Mouse (Mus musculus): ENCODE data around the gene A630023A22Rik. TPM values are rescaled to one million over a fixed set of nuclear protein-coding genes. Genes with fewer than 3 reads are reported as not detected.

The A630023A22Rik gene
- polyA plus RNA-seq, 2 experiments from 2014 or later: not detected

DNA sequence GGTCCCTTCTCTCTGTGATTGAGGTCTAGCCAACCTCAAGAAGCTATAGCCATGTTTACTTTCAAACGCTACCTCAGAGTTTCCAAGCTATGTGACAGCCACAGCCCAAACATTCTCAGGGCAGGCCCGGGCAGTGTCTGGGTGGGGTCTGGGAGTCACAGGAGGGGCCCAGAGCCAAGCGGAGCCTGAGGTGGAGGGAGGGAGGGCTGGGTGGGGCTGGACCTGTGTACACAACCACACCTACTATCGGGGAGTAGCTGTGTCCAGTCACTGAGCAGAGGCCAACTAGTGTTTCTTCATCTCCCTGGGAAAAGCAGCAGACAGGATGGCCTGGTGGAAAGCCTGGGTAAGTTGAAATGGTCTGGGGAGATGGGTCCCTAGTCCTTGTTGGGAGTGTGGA lies 16.8 kb downstream of the A630023A22Rik start, which contains the start of gene Anxa8:
TSS of gene Anxa8 (plus strand) at position 251 of the 400 bp plus-strand sequence.
- ATAC-seq: no peak

- ATAC-seq: no peak
Observed at GRCm38 (mm10) chr14:34080321-34080997, 22.1 kb downstream of the A630023A22Rik start.

GRCm38 (mm10) chr14:34078293-34078692 lies 24.3 kb downstream of the A630023A22Rik start:
- no peak for ATAC-seq

DNA sequence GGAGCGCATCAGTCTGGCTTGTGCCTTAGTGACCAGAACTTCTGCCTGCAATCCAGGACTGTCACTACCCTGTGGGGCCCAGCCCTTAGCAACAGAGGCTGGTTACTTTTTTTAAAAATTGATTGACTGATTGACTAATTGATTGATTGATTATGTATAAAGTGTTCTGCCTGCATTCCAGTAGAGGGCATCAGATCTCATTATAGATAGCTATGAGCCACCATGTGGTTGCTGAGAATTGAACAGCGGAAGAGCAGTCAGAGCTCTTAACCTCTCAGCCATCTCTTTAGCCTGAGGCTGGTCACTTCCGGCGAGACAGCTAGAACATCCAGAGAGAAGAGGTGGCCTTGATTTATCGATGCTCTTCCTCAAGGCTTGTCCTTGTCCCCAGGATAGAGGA lies 25.3 kb downstream of the A630023A22Rik start:
- ATAC-seq: no peak

DNA sequence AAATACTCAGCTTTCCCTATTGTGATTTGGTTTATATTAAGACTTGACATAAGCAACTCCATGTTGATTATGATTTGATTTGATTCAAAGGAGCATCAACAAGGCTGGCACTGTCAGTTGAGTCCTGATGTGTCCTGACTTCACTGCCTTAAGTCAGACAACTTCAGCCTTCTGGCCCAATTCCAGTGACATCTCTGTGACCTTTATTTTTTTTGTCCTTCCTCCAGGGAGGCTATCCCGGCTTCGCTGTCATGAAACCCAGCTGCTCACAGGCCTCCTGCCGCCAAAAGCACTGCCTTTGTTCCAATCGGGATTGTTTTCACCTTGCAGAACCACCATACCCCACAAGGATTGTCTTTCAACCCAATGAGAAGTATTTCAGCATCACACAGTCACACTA lies 27.2 kb downstream of the A630023A22Rik start:
- ATAC-seq: no peak

DNA sequence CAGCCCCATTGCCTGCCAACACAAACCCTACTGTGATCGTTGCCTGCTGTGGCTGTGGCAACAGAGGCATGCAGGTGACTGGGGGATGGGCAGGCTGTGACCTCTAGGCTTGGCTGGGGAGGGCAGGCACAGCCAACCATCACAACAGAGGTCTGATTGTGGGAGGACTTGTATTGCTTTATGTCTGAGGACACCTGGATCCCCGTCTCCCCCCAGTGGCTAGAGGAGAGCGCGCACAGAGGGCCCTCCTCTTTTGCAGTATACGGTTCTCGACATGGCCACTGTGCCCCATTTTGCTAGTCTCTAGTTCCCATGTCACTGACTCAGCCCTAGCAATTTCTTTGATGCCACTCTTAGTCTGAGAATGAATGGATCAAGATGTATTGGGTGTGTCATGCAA lies 30.9 kb downstream of the A630023A22Rik start:
- no peak for ATAC-seq

DNA sequence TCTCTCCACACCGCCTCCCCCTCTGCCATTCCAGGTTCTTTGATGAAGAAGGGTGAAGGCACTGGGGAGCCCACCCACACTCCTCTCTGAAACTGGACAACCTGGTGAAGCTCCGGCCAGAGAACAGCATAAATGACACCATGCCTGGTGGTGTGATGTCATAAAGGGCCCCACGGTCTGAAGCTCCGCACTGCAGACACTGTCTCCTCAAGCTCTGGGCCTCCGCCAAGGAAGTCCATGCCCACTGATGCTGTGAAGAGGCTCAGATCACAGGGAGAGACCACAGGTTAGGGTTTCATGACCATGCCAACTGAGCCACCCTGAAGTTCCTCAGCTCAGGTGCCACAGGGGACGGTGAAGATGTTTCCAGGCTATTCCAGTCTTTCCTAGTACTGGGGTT lies 50.0 kb downstream of the A630023A22Rik start, which contains the start of gene Antxrl:
TSS of gene Antxrl (plus strand) at position 192 of the 400 bp plus-strand sequence.
- ATAC-seq: no peak

- ATAC-seq: no peak
Observed at GRCm38 (mm10) chr14:34050101-34050779, 52.3 kb downstream of the A630023A22Rik start.

DNA sequence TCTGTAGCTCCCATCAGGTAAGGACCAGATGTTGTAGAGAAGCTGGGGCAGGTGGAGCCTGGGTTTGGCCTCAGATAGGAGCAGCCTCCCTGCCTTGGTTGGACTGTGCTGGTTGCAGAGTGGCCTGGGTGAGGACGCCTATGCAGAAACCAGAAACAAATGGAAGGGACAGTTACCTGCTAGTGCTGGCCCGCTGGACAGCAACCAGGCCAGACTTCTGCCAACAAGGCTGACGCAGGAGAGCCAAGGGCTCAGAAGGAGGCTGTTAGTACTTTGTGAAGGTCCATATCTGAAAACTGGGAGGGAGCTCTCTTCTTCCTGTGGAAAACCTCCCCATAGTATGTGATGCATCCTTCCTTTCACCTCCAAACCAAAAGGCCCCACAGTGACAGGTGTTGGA lies 59.2 kb downstream of the A630023A22Rik start:
- ATAC-seq: no peak

- ATAC-seq: no peak
Observed at GRCm38 (mm10) chr14:34041241-34041640, 61.3 kb downstream of the A630023A22Rik start.

DNA sequence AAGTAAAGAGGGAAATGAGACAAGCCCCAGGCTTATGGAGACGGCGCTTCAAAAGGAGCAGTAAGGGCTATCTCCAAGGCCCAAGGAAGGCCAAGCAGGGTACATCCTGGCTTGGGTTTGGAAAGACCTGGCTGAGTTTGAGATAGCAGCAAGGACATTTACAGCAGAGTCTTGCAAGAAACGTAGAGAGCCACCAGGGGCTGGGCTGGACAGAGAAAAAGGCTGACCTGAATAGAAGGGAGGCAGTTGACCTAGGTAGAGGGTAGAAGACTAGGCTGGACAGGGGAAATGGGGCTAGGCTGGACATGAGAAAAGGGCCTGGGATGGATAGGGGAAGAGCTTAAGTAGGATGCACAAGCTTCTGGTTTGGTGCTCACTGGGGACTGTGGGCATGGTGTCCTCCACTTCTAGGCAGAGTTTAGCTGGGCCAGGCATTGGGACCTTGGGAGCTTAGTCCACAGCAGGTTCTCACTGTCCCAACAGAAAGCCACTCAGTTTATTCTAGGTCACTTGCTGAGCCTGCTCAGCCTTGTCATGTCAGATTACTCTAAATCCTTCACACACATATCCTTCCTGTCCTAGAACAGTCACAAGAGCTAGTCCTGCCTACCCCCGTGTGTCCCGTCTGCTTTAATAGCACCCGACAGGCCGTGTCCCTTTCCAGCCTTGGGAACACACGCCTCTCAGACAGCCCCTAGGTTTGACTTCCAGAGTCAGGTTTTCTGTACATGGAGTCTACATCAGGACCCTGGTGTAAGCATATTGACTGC lies 68.5 kb downstream of the A630023A22Rik start:
- no peak for ATAC-seq

DNA sequence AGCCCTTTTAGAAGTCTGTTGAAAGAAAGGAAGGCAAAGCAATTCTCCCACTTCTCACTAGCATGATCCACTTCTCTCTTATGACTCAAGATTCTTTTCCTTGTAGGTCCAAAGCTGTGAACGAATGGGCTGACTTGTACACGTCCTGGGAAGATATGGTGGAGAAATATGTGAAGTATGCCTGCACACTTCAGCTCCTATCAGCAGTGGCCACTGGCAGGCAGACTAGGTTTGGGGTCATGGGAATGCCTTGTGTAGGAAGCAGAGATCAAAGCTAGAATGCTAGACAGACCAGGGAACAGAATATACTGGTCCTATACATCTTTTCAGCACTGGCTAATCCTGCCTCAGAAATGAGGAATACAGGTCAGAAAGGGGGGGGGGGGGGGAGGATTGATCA lies 75.8 kb downstream of the A630023A22Rik start:
- no peak for ATAC-seq

- ATAC-seq: no peak
Observed at GRCm38 (mm10) chr14:34016938-34017337, 85.6 kb downstream of the A630023A22Rik start.

- no peak for ATAC-seq
Observed at GRCm38 (mm10) chr14:34016381-34016780, 86.2 kb downstream of the A630023A22Rik start, which contains the start of gene Gm5460. Gm5460 (plus strand) TSS chr14:34016758.

DNA sequence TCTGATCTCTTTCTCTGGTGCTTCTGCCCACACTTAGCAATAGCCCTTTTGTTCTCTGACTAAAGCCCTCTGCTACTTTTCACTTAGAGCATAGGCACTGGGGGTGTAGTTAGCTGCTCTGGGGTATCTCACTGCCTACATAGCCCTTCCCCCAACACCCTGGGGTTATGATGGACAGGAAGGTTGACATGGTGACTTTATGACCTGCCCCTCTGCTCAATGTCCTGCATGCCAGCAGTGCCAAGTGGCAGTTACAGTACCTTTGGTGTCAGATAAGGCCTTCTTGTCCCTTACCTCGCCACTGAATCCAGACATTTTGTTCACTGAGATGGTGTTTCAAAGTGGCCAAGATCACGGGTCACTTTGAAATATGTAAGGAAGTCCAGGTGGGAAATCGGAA lies 87.5 kb downstream of the A630023A22Rik start, which contains the start of gene Gm30083:
TSS of gene Gm30083 (minus strand) at position 120 of the 400 bp plus-strand sequence.
- no peak for ATAC-seq

GRCm38 (mm10) chr14:34002358-34002757 lies 100.2 kb downstream of the A630023A22Rik start:
- no peak for ATAC-seq

DNA sequence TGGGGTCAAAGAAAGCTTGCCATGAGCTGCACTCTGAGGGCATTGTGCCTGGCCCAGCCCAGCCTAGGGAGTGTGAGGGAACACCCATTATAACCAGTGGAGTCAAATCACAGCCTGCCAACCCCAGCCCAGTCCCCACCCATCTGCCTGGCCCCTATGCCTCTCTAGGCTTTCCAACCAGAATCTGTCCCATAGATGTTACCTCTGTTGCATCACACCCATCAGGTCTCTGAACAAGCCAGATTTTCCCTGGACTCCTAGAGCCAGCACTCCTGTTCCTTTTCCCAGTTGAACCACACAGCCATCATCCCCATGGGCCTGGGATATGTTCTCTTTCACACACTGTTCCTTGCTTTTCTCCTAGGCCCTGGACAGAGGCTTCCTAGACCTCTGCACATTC lies 101.1 kb downstream of the A630023A22Rik start:
- ATAC-seq: no peak

Other genes with a start within 250 kb of the A630023A22Rik start
- gene Gdf10, start 179.2 kb downstream of the A630023A22Rik start, polyA plus RNA-seq (2017; shearing (Covaris generic)): not detected
- not detected for gene Gdf2, start 161.7 kb downstream of the A630023A22Rik start, polyA plus RNA-seq (2017; shearing (Covaris generic))
- not detected for gene Rbp3, start 148.8 kb downstream of the A630023A22Rik start, polyA plus RNA-seq (2017; shearing (Covaris generic))
- not detected for gene Zfp488, start 124.0 kb downstream of the A630023A22Rik start, polyA plus RNA-seq (2017; shearing (Covaris generic))
- not detected for gene Gm30083, start 87.6 kb downstream of the A630023A22Rik start, polyA plus RNA-seq (2017; shearing (Covaris generic))
- not detected for gene Gm5460, start 86.0 kb downstream of the A630023A22Rik start, polyA plus RNA-seq (2017; shearing (Covaris generic))
- not detected for gene Antxrl, start 50.0 kb downstream of the A630023A22Rik start, polyA plus RNA-seq (2017; shearing (Covaris generic))
- not detected for gene Anxa8, start 16.8 kb downstream of the A630023A22Rik start, polyA plus RNA-seq (2017; shearing (Covaris generic))
- not detected for gene Npy4r, start 49.7 kb upstream of the A630023A22Rik start, polyA plus RNA-seq (2017; shearing (Covaris generic))
- gene Gprin2, start 98.9 kb upstream of the A630023A22Rik start, polyA plus RNA-seq (2017; shearing (Covaris generic)): under 1 TPM in 1 of 2 experiments, not detected in 1; 0.05 TPM
- gene Syt15, start 116.8 kb upstream of the A630023A22Rik start, polyA plus RNA-seq (2017; shearing (Covaris generic)): under 1 TPM; 0.23 to 0.27 TPM
- 10 to 100 TPM in 1 of 2 experiments, 1 to 10 TPM in 1; 8.8 to 12.1 TPM for gene Shld2, start 207.7 kb upstream of the A630023A22Rik start, polyA plus RNA-seq (2017; shearing (Covaris generic))
- gene Glud1, start 208.0 kb upstream of the A630023A22Rik start, polyA plus RNA-seq (2017; shearing (Covaris generic)): 10 to 100 TPM; 22.9 to 42.0 TPM